Mouse (Mus musculus) brain, embryonic 14.5 days (tissue): ENCODE results near the gene Ufc1. TPM values are rescaled to one million over a fixed set of nuclear protein-coding genes. Genes with fewer than 3 reads are reported as not detected.

ENCODE experiments used
- DNase-seq: peaks from one replicate; pipeline ENCODE4 v3.0.0-alpha.2; 2011; ENCODE audit warnings: low read depth
- CTCF ChIP-seq: fragments of 200-500 bp; IDR thresholded peaks from 2 replicates; pipeline ENCODE4 v1.5.1; 2012; ENCODE audit warnings: inconsistent platforms, mild to moderate bottlenecking, moderate library complexity, borderline replicate concordance; ENCODE audit not compliant: insufficient read depth, insufficient read length; ENCODE audit errors: extremely low read depth
- POLR2A ChIP-seq: fragments of 200-500 bp; IDR thresholded peaks from 2 replicates; pipeline ENCODE4 v1.6.1; 2012; ENCODE audit warnings: mild to moderate bottlenecking, inconsistent platforms, borderline replicate concordance; ENCODE audit not compliant: poor library complexity, insufficient read depth, insufficient read length, severe bottlenecking; ENCODE audit errors: extremely low read depth
- polyA plus RNA-seq: library from polyadenylated mRNA; depleted of rRNA; stranded (reverse); fragments of >200 nt; gene quantifications from 2 replicates; pipeline ENCODE4 v1.2.3, GENCODE M21; 2012

Gene Ufc1
- polyA plus RNA-seq, 1 experiment = 63.1 TPM

GRCm38 (mm10) chr1:171276110-171276748, 18.6 kb downstream of the Ufc1 start:
- no peak for DNase-seq
- TF ChIP-seq CTCF = no peak
- TF ChIP-seq POLR2A = no peak

GRCm38 (mm10) chr1:171275144-171275734, 19.6 kb downstream of the Ufc1 start:
- DNase-seq = no peak
- TF ChIP-seq POLR2A (no peak), CTCF (no peak)

GRCm38 (mm10) chr1:171274171-171274570, 20.7 kb downstream of the Ufc1 start:
- no peak for DNase-seq

GRCm38 (mm10) chr1:171272086-171272485, 22.7 kb downstream of the Ufc1 start:
- no peak for TF ChIP-seq CTCF
- no peak for TF ChIP-seq POLR2A
- DNase-seq = no peak

More at GRCm38 (mm10) chr1:171274171-171274570, 20.7 kb downstream of the Ufc1 start:
- TF ChIP-seq POLR2A (no peak), CTCF (no peak)

- DNase-seq = no peak
- TF ChIP-seq CTCF (0 out of 2 replicates have a peak, but pooled peaks have one; percentile 1), POLR2A (no peak)
Measured at GRCm38 (mm10) chr1:171271622-171272021, 23.2 kb downstream of the Ufc1 start.

GRCm38 (mm10) chr1:171271196-171271595, 23.6 kb downstream of the Ufc1 start:
- DNase-seq = no peak
- TF ChIP-seq CTCF = no peak
- no peak for TF ChIP-seq POLR2A

- DNase-seq = no peak
- TF ChIP-seq CTCF = no peak
- no peak for TF ChIP-seq POLR2A
Measured at GRCm38 (mm10) chr1:171270573-171270900, 24.3 kb downstream of the Ufc1 start.

- peak; percentile 96 for DNase-seq
Measured at GRCm38 (mm10) chr1:171269848-171270572, 24.8 kb downstream of the Ufc1 start, which contains the start of gene B4galt3. Gene B4galt3 (plus strand): TSS chr1:171270328.

GRCm38 (mm10) chr1:171268341-171268740, 26.5 kb downstream of the Ufc1 start:
- no peak for TF ChIP-seq CTCF
- TF ChIP-seq POLR2A = no peak
- no peak for DNase-seq

More at GRCm38 (mm10) chr1:171269848-171270572, 24.8 kb downstream of the Ufc1 start, which contains the start of gene B4galt3:
- no peak for TF ChIP-seq CTCF
- peak; percentile 87; the same call in 1 of the 2 replicates for TF ChIP-seq POLR2A

GRCm38 (mm10) chr1:171265971-171266744, 28.7 kb downstream of the Ufc1 start:
- TF ChIP-seq POLR2A = no peak
- no peak for TF ChIP-seq CTCF
- no peak for DNase-seq
